Mouse (Mus musculus): Measurements from ENCODE around the gene Gm11077.

GRCm38 (mm10) chr6:140768180-140768579, 39.1 kb downstream of the Gm11077 start:
- TF ChIP-seq CTCF (IDR thresholded peaks at IDR 0.05; ENCODE audit: low read depth) (no peak), EP300 (optimal IDR thresholded peaks at IDR 0.05) (no peak)

All from stomach, postnatal 0 days (tissue).